Mouse (Mus musculus) Muller cell, postnatal 12 days (primary cell): ENCODE results near the gene Pdss2.

Experiments used
- DNase-seq: peaks from one replicate; pipeline ENCODE4 v3.0.0-alpha.2; 2015; ENCODE audit errors: inconsistent ontology term

Gene Pdss2

GRCm38 (mm10) chr10:43435757-43436156, 214.5 kb downstream of the Pdss2 start:
- DNase-seq = no peak

- DNase-seq = peak; percentile 90
Measured at GRCm38 (mm10) chr10:43439492-43439941, 218.2 kb downstream of the Pdss2 start.

GRCm38 (mm10) chr10:43440050-43440449, 218.8 kb downstream of the Pdss2 start:
- DNase-seq = peak; percentile 93

- DNase-seq = no peak
Measured at GRCm38 (mm10) chr10:43440981-43441740, 219.9 kb downstream of the Pdss2 start.

GRCm38 (mm10) chr10:43448656-43449055, 227.4 kb downstream of the Pdss2 start:
- no peak for DNase-seq

GRCm38 (mm10) chr10:43451848-43452662, 230.8 kb downstream of the Pdss2 start:
- peak; percentile 65 for DNase-seq

- no peak for DNase-seq
Measured at GRCm38 (mm10) chr10:43452663-43452996, 231.3 kb downstream of the Pdss2 start.

GRCm38 (mm10) chr10:43454219-43454618, 232.9 kb downstream of the Pdss2 start:
- DNase-seq = no peak

- no peak for DNase-seq
Measured at GRCm38 (mm10) chr10:43454671-43455070, 233.4 kb downstream of the Pdss2 start.

GRCm38 (mm10) chr10:43462821-43463220, 241.5 kb downstream of the Pdss2 start:
- no peak for DNase-seq

- DNase-seq = no peak
Measured at GRCm38 (mm10) chr10:43463227-43463626, 241.9 kb downstream of the Pdss2 start.

- no peak for DNase-seq
Measured at GRCm38 (mm10) chr10:43466223-43466622, 244.9 kb downstream of the Pdss2 start.

GRCm38 (mm10) chr10:43467659-43468058, 246.4 kb downstream of the Pdss2 start:
- no peak for DNase-seq

GRCm38 (mm10) chr10:43468293-43468692, 247.0 kb downstream of the Pdss2 start:
- no peak for DNase-seq

- no peak for DNase-seq
Measured at GRCm38 (mm10) chr10:43475376-43475775, 254.1 kb downstream of the Pdss2 start.

- DNase-seq = no peak
Measured at GRCm38 (mm10) chr10:43477459-43477858, 256.2 kb downstream of the Pdss2 start.

- peak; percentile 73 for DNase-seq
Measured at GRCm38 (mm10) chr10:43477865-43478681, 256.8 kb downstream of the Pdss2 start.

- DNase-seq = peak; percentile 62
Measured at GRCm38 (mm10) chr10:43478751-43479435, 257.6 kb downstream of the Pdss2 start, which contains the start of gene Bend3. Gene Bend3 (plus strand): TSS chr10:43478831.

- DNase-seq = peak; percentile 91
Measured at GRCm38 (mm10) chr10:43479436-43480157, 258.3 kb downstream of the Pdss2 start.

- DNase-seq = peak; percentile 30
Measured at GRCm38 (mm10) chr10:43480227-43480849, 259.1 kb downstream of the Pdss2 start.
